Mouse (Mus musculus) right cerebral cortex, postnatal 14 days (tissue): ENCODE results near the gene Tbpl1.

Experiments used
- DNase-seq: peaks from one replicate; pipeline ENCODE4 v3.0.0; 2022

Gene Tbpl1

DNA sequence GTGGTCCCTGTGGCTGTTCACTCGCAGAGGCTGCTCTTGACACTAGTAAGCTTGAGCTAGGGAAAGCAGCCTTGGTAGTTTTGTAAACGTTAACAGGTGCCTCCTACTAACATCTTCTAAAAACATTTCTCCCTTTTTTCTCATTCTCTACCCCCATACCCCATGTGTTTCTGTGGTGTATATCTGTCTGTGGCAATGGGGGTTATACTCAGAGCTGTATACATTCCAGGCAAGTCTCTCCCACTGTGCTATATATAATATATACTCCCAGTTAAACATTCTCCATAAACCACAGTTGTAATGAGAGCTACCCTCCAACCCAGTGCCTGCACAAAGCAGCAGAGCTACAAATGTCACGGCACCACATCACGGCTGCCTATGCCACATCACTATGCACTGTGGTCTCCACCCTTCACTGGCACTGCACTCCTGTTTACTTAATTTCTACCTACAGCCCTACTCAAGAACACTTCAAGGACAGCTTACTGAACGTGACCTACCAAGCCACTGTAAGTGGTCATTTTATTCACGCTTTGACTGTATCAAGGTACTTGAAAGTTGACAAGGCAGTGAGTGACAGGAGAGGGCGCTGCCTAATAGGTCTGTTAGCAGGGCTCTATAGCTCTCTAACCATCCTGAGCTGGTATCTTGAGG lies 23.4 kb downstream of the Tbpl1 start:
- no peak for DNase-seq

DNA sequence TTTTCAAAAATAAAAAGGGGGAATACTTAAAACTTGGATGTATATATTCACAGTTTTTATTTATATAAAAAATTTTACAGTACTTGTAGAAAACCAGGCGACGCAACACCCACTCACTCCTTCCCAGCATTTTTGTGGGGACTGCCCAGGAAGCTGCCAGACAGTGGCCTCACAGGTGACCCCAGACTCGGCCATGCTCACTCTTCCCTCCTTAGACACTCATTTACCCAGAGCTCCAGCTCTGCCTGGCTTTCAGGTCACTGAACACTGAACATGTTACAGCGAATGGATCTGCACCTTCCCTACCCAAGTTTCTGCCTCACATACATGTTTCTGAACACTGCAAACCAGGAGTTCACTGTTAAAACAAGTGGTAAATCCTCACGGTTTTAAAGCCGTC lies 27.9 kb downstream of the Tbpl1 start:
- DNase-seq, result no peak

DNA sequence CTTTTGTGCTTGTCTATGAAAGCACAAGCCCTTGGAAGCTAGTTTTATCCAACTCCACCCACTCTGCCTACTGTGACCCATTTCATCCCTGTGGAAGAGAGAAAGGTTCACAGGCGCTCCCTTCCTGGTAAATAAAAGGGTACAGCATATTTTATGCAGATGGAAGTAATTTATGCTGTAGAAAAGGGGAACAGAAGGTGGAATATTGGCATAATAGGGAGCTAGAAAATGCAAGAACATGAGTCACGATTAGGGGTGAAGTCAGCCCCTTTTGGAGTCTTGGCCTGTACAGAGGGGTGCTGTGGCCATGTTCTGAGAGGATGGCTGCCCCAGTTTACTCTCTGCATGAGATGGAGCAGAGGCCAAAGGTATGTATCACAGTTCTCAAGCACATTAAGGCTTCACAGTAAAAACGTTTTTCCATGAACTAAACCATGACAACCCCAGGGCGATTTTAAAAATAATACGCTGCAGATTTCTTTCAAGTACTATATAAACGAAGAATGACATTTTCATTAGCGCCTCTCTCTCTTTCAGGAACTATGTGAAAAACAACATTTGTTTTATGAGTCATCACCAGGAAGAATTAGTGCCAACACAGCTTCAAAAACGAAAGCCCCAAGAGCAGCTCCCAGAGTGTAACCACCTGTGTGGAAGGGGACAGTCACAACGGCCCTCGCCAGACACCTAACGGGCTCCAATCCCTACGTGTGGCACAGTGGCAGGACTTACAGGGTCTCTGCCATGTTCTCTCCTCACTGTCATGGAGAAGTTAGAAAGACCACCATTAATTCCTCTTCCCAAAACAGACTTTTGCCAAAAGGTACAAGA lies 30.0 kb downstream of the Tbpl1 start:
- DNase-seq, result no peak

DNA sequence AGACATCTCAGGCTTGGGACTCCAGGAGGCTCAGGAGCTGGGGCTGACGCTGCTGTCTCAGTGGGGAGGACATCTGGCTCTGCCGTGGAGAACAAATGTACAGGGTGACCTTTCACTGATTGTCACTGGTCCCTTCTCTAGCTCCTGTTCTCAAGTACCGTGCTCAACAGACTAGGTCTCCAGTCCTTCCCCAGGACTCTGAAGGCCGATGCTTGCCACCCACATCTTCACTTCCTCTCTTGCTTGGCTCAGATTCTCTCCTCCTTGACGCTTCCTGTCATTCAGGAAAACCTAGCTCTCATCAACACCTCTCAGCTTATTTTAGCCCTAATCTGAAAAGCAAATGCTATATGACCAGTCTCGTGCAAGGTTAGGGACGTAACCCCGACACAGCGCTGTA lies 31.0 kb downstream of the Tbpl1 start:
- no peak for DNase-seq

DNA sequence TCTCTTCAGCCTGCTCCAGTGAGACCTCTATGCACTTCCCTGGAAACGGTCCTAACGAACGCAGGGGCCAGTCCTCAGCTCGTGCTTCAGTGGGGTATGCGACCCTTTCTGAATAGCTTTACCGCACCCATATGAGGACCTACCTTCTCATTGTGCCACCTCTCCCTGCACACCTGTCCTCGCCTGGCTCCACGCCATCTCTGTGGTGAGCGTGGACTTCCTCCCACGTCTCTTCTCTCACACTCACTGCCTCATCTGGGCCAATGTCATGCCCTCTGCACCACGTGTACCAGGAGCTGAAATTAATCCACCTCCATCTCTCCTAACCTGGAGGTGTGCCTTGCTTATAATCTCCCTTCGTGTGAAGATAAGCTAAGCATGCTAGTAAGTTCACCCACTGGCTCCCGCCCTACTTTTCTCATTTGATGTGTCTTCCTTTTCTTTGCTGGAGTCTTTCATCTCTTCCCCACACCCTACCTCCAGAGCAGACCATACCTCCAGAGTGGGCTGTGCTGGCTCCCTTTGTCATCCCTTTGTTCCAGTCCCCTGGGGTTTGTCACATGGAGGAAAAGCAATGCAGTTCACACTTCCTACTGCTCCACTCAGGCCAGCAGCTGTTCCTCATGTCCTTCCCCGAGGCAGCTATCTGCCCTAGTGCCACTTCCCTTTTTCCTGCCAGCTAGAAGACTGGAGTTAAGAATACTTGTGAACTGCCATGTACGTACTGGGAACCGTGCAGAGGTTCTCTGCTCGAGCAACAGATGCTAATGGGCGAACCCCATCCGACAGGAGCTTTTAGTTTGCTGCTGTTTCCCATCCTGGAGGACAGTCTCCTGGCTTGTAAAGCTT lies 32.0 kb downstream of the Tbpl1 start:
- DNase-seq, result no peak

DNA sequence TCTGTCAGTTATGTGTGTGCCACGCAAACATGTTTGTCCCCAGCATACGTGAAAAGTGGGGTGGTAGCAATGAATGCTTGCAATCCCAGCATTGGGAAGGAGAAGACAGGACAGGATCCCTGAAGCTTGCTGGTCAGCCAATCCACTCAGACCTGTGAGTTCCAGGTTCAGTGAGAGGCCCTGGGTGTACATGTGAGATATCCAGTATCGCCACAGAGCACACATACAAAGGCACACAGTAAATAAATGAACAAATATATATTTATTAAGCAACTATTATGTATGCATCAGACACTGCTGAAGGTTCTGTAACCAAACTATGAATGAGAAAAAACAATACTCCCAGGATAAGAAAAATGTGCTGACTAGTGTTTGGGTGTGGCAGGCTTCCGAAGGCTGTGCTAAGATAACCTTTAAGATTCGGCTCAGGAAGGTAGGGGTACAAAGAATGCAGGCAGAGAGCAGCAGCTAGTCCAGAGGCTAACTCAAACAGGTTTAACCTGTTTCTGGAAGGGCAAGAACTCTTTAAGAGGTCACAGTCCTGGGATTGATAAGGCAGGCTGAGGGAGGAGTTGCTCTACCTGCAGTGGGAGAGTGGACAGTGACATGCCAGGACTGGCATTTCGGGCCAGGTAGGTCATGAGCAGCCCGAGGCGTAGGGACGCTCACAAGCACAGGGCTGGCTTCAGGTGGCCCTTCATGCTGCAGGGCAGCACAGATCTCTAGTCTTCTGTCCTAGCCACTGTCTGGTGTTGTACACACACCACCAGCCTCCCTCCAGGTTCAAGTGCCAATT lies 33.4 kb downstream of the Tbpl1 start:
- no peak for DNase-seq

DNA sequence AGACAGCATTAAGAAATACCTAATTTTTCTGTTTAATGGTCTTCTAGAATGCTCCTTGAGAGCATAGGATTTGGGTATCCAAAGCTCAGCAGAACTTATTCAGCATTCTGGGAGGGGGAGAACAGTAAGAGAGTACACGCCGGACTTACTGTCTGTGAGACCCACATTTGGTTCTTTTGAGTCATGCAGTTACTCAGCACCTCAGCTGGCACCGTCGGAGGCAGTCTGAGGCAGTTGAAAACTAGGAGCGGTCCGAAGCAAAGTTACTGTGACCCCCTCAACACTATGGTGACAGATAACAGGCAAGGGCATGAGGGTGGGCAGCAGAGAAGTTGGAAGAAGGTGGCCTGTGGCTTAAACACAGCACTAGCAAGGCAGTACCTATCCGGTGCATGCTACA lies 34.9 kb downstream of the Tbpl1 start:
- no peak for DNase-seq

DNA sequence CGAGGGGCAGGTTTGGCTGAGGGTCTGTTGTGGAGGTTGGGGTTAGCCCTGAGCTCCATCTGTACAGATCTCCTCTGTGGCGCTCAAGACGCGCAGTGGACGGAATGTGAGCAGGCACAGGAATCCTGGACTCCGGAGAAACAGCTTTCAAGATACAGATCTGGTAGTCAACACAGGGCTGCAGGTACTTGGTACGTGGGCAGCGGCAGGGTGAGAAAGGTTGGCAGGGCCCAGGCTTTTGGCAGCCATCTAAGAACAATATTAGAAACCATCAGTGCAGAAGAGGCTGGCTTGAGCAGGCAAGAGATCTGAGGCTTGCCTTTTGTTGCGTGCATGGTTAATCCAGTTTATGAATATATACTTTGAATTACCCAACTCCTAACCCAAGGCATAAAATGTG lies 35.5 kb downstream of the Tbpl1 start:
- DNase-seq, result no peak

DNA sequence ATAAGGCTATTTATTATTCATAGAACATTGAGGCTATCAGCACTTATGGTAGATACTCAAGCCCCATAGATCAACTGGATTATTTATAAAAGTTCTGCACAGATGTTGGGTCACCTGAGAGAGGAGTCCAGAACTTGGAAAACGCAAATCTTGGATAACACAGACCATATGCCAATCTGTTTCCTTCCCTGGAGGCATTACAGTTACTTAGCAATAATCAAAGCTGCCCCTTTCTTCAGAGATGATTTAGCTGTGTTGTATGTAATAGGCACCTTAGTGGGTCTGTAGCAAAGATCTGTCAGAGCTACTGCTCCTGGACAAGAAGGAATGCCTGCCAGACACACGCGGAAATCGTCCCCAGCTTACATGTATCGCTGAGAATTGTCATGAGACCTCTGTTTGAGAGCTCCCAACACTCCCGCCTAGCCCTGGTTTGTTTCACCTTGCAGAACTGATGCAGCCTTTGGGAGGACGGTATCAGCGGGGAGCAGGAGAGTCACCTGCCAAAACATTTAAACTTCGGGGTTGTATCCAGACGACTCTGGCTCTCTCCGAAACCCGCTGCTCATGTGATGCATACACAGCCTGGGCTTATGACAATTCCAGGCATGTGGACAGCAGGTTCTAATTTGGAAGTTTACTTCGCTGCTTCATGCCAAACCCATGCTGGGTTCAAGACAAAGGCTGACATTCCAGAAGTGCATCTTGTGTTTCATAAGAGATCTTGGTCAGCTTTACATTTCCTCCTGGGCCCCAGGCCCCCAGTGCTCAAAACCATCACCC lies 55.7 kb downstream of the Tbpl1 start:
- DNase-seq, result no peak

DNA sequence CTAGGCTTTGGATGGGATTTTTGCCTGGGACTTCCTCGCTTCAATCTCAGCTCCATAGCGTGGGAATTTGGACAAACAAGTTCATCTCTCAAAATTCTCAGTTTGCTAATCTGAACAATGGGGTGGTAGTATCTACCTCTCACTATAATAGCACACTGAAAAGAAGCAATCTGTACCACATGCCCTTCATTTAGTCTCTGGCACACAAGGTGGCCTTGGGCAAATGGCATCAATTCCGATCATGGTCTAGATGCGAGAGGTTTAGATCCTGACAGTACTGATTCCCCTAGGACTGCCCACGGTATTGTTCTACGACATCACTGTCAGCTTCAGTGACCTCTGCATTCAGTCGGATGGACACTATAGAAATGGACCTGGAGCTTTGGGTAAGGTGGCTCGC lies 57.6 kb downstream of the Tbpl1 start:
- DNase-seq, result no peak

DNA sequence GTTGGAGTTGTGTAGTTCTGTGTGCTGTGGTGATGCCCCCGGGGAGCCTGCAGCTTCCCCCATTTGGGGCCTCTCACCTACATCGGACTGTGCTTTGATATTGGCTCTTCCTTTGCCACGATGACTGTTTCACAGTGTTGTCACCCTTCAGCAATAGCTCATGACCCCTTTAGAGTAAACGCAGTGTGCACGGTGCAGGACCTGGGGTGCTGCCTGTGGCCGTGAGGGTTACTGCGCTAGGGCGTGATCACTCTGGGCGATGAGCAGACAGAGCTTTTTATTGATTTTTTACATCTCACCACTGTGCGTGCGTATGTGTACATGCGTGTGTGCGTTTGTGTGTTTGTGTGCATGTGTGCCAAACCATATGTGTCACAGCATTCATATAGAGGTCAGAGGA lies 63.2 kb downstream of the Tbpl1 start:
- no peak for DNase-seq

DNA sequence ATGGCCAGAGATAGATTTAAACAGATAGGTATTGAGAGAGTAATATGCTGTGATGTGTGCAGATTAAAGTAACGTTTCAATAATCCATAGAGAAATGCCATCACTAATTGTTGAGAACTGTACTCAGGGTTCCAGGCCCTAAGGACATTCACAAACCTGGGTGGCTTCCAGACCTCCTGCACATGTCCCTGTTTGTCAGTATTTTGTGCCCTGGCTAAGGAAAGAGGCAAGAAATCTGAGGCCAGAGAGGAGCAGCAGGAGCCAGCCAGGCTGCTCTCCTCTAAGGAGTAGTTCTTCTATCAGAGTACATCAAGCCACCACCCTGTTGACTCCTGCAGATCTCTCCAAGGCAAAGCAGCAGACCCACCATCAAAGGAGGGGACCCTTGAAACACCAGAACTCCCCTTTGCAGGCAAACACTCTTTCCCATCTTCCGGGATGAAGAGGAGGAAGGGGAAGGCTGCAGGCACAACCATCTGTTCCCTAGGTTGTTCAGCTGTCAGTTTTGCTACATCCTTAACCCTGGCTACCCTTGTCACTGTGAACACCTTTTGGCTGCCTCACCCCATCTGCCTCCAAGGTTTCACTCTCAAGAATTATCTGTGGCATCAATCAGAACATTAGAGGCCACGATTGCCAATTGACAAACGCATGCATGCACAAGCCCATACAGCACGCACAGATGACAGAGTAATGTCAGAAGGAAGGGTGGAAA lies 71.3 kb downstream of the Tbpl1 start:
- DNase-seq, result no peak

DNA sequence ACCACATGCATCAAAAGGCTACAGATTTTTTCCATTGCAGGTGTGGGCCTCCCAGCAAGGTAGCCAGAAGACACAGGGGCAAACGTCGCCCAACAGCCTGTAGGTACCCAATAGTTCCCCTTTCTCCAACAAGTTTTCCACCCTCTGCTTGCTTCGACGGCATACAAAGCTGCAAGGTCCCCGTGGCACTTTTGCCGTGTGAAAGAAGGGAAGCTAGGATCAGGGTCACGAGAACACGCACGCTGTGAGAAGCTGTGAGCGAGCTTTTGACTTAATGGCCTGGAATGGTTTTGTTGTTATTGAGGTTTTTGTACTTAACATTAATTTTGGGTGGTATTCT lies 72.4 kb downstream of the Tbpl1 start:
- DNase-seq, result no peak

DNA sequence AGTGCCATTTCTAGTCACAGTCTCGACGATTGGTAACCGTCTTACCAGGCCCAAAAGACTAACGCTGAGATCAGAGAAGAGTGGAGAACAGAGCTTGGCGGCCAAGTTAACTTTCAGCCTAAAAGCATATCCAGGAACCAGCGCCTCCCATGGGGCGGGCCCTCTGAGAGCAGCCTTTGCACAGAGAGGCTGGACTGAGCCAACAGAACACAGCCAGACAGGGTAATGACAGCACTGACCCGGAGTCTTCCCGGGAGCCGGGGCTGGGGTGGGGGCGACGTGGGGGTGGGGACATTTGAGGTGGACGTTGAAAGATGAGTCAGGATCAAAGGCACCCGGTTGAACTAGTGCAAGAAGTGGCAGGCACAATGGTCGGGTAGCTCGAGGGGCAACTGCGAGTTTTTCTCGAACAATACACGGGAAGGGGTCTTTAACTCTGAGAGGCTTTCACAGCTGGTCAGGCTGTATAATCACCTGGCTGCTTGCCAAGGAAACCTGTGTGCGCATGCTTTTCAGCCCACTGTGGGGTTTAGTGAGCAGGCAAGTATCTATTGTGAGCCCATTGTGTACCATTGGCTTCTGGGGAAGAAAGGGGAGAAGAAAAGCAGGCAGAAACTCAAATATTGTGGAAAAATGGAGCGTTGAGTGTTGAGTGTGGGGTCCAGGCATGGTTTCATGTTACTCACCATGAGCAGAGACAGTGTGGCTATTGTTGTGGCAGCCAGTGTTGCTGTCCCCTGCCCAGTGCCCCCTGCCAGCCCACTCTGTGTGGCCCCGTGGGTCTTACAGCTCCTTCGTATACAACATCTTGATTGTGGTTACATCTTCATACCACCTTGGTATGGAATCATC lies 73.0 kb downstream of the Tbpl1 start:
- no peak for DNase-seq
